Mouse (Mus musculus): ENCODE results near the gene Tspan33. TPM values are rescaled to one million over a fixed set of nuclear protein-coding genes. Genes with fewer than 3 reads are reported as not detected.

Gene Tspan33
- polyA plus RNA-seq, 1 experiment from 2014 or later, result 4.6 TPM

GRCm38 (mm10) chr6:29702126-29702525 lies 8.1 kb downstream of the Tspan33 start:
- Histone ChIP-seq H3K4me1 (no peaks in the 10 kb centered on the region), H3K27me3 (0 out of 2 replicates have a peak, but pooled peaks cover under 1% of the 10 kb centered on the region), H3K4me2 (replicated peaks) (no peak overlapping the region), H3K9me3 (no peaks in the 10 kb centered on the region), H3K4me3 (no peak overlapping the region), H3K27ac (no peak overlapping the region), H3K9ac (no peak overlapping the region), H3K36me3 (no peaks in the 10 kb centered on the region)
- no peak for ATAC-seq (ENCODE audit: low FRiP score, low read depth)
- 85% methylated on average over 3 of the region's 3 CpGs for WGBS

GRCm38 (mm10) chr6:29704143-29704542 lies 10.1 kb downstream of the Tspan33 start:
- Histone ChIP-seq H3K4me2 (replicated peaks) (no peak overlapping the region), H3K27me3 (no peaks in the 10 kb centered on the region), H3K9me3 (no peaks in the 10 kb centered on the region), H3K4me1 (peaks cover 6% of the 10 kb centered on the region; the same call in 1 of the 2 replicates), H3K36me3 (no peaks in the 10 kb centered on the region), H3K9ac (no peak overlapping the region), H3K4me3 (no peak overlapping the region), H3K27ac (no peak overlapping the region)
- no peak for ATAC-seq (ENCODE audit: low FRiP score, low read depth)
- 82% methylated on average over 5 of the region's 5 CpGs for WGBS

- WGBS, result 14% methylated on average over 2 of the region's 2 CpGs
- no peak overlapping the region for H3K9ac ChIP-seq
- no peak for ATAC-seq (ENCODE audit: low FRiP score, low read depth)
Observed at GRCm38 (mm10) chr6:29707902-29708301, 13.9 kb downstream of the Tspan33 start.

GRCm38 (mm10) chr6:29711318-29711717 lies 17.3 kb downstream of the Tspan33 start:
- Histone ChIP-seq H3K27me3 (no peaks in the 10 kb centered on the region; the same call in 1 of the 2 replicates), H3K9ac (no peak overlapping the region), H3K4me2 (replicated peaks) (no peak overlapping the region), H3K4me1 (peaks cover 19% of the 10 kb centered on the region), H3K27ac (no peak overlapping the region), H3K9me3 (no peaks in the 10 kb centered on the region), H3K36me3 (no peaks in the 10 kb centered on the region), H3K4me3 (no peak overlapping the region)
- 20% methylated on average over 3 of the region's 3 CpGs for WGBS
- no peak for ATAC-seq (ENCODE audit: low FRiP score, low read depth)

More at GRCm38 (mm10) chr6:29707902-29708301, 13.9 kb downstream of the Tspan33 start:
- H3K36me3 ChIP-seq, result no peaks in the 10 kb centered on the region
- H3K4me1 ChIP-seq, result peaks cover 19% of the 10 kb centered on the region
- H3K27ac ChIP-seq, result peak overlapping the region; percentile 28; the same call in 1 of the 2 replicates
- no peak overlapping the region for H3K4me2 ChIP-seq (replicated peaks)
- H3K27me3 ChIP-seq, result no peaks in the 10 kb centered on the region; the same call in 1 of the 2 replicates
- H3K9me3 ChIP-seq, result no peaks in the 10 kb centered on the region
- H3K4me3 ChIP-seq, result no peak overlapping the region

GRCm38 (mm10) chr6:29712011-29712584 lies 18.1 kb downstream of the Tspan33 start:
- Histone ChIP-seq H3K9ac (no peak overlapping the region), H3K4me2 (replicated peaks) (no peak overlapping the region), H3K4me3 (no peak overlapping the region), H3K27ac (no peak overlapping the region), H3K4me1 (peaks cover 26% of the 10 kb centered on the region), H3K36me3 (no peaks in the 10 kb centered on the region), H3K9me3 (no peaks in the 10 kb centered on the region), H3K27me3 (no peaks in the 10 kb centered on the region; the same call in 1 of the 2 replicates)
- ATAC-seq (ENCODE audit: low FRiP score, low read depth), result no peak
- WGBS, result 41% methylated on average over 3 of the region's 3 CpGs

GRCm38 (mm10) chr6:29716624-29717365 lies 22.8 kb downstream of the Tspan33 start:
- Histone ChIP-seq H3K27ac (no peak overlapping the region), H3K36me3 (no peaks in the 10 kb centered on the region), H3K9ac (no peak overlapping the region; the same call in 1 of the 2 replicates), H3K4me2 (replicated peaks) (no peak overlapping the region; the same call in 1 of the 2 replicates), H3K27me3 (no peaks in the 10 kb centered on the region), H3K4me1 (peaks cover 38% of the 10 kb centered on the region), H3K9me3 (no peaks in the 10 kb centered on the region), H3K4me3 (no peak overlapping the region)
- WGBS, result 67% methylated on average over 10 of the region's 10 CpGs
- ATAC-seq (ENCODE audit: low FRiP score, low read depth), result no peak

- ATAC-seq (ENCODE audit: low FRiP score, low read depth), result no peak
- peaks cover 38% of the 10 kb centered on the region for H3K4me1 ChIP-seq
- 63% methylated on average over 10 of the region's 10 CpGs for WGBS
- no peaks in the 10 kb centered on the region for H3K36me3 ChIP-seq
- no peaks in the 10 kb centered on the region for H3K9me3 ChIP-seq
- peak overlapping the region; percentile 56; the same call in 1 of the 2 replicates for H3K9ac ChIP-seq
- H3K4me2 ChIP-seq (replicated peaks), result peak overlapping the region; percentile 61
- H3K27me3 ChIP-seq, result no peaks in the 10 kb centered on the region
- no peak overlapping the region for H3K4me3 ChIP-seq
- H3K27ac ChIP-seq, result peak overlapping the region; percentile 78; the same call in 1 of the 2 replicates
Observed at GRCm38 (mm10) chr6:29717541-29717940, 23.5 kb downstream of the Tspan33 start.

- Histone ChIP-seq H3K4me1 (peaks cover 41% of the 10 kb centered on the region), H3K9me3 (no peaks in the 10 kb centered on the region), H3K27ac (peak overlapping the region; percentile 78; the same call in 1 of the 2 replicates), H3K27me3 (no peaks in the 10 kb centered on the region), H3K4me3 (peak overlapping the region; percentile 34), H3K36me3 (no peaks in the 10 kb centered on the region), H3K9ac (peak overlapping the region; percentile 56; the same call in 1 of the 2 replicates), H3K4me2 (replicated peaks) (peak overlapping the region; percentile 61)
- ATAC-seq (ENCODE audit: low FRiP score, low read depth), result peak; percentile 45
- WGBS, result 14% methylated on average over 14 of the region's 14 CpGs
Observed at GRCm38 (mm10) chr6:29717952-29718521, 24.0 kb downstream of the Tspan33 start.

GRCm38 (mm10) chr6:29718894-29719329 lies 24.9 kb downstream of the Tspan33 start:
- WGBS, result under 1% methylated on average over 15 of the region's 15 CpGs
- H3K4me1 ChIP-seq, result peaks cover 41% of the 10 kb centered on the region
- peak overlapping the region; percentile 62 for H3K9ac ChIP-seq
- peak overlapping the region; percentile 78 for H3K27ac ChIP-seq
- H3K9me3 ChIP-seq, result no peaks in the 10 kb centered on the region
- H3K4me3 ChIP-seq, result peak overlapping the region; percentile 34
- no peaks in the 10 kb centered on the region for H3K27me3 ChIP-seq
- H3K4me2 ChIP-seq (replicated peaks), result peak overlapping the region; percentile 61
- no peaks in the 10 kb centered on the region for H3K36me3 ChIP-seq
- peak; percentile 82 for ATAC-seq (ENCODE audit: low FRiP score, low read depth)

GRCm38 (mm10) chr6:29721890-29722289 lies 27.9 kb downstream of the Tspan33 start:
- no peak overlapping the region for H3K9ac ChIP-seq
- 67% methylated on average over 2 of the region's 2 CpGs for WGBS

GRCm38 (mm10) chr6:29726576-29727200 lies 32.7 kb downstream of the Tspan33 start:
- no peak overlapping the region for H3K4me2 ChIP-seq (replicated peaks)
- WGBS, result 66% methylated on average over 1 of the region's 1 CpGs
- 0 out of 2 replicates have a peak, but pooled peaks cover 3% of the 10 kb centered on the region for H3K4me1 ChIP-seq
- no peak overlapping the region for H3K4me3 ChIP-seq
- ATAC-seq (ENCODE audit: low FRiP score, low read depth), result no peak
- no peaks in the 10 kb centered on the region for H3K27me3 ChIP-seq
- H3K27ac ChIP-seq, result no peak overlapping the region
- no peak overlapping the region for H3K9ac ChIP-seq
- H3K9me3 ChIP-seq, result no peaks in the 10 kb centered on the region
- no peaks in the 10 kb centered on the region for H3K36me3 ChIP-seq

More at GRCm38 (mm10) chr6:29721890-29722289, 27.9 kb downstream of the Tspan33 start:
- Histone ChIP-seq H3K9me3 (no peaks in the 10 kb centered on the region), H3K27ac (no peak overlapping the region), H3K4me2 (replicated peaks) (no peak overlapping the region), H3K27me3 (no peaks in the 10 kb centered on the region), H3K36me3 (no peaks in the 10 kb centered on the region), H3K4me3 (no peak overlapping the region), H3K4me1 (peaks cover 35% of the 10 kb centered on the region)
- no peak for ATAC-seq (ENCODE audit: low FRiP score, low read depth)
